Mouse (Mus musculus): ENCODE results near the gene Napsa. TPM values are rescaled to one million over a fixed set of nuclear protein-coding genes. Genes with fewer than 3 reads are reported as not detected.

The Napsa gene
- polyA plus RNA-seq, 1 experiment from 2014 or later = 1.2 TPM

DNA sequence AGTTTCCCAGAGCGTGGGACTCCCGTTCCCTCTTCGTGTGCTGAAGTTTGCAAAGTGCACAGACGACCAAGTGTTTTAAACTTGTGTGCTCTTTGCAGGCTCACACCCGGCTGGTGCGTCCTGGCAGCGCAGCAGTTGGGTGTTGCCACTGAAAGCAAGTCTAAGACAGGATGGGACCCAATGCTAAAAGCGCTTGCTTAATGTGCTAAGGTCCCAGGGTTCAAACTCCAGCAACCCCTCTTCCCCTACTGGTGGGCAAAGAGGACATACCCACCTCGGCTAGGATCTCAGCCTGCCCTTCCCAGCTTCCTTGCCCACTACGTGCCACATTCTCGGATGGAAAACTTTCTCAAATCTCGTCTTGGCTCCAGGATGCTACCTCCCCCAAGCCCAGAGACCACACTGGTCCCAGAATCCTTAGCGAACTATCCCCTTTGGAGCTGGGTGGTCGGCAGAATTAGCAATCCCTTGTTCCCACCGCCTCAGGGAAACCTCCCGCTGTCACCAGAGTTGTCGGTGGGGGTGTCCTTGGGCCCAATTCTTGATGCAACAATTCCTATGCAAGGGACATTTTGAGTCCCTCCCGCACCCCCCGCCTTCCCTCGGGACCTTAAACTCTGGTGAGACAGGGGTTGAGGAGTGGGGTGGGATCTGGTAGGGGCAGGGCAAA lies 31.1 kb downstream of the Napsa start:
- Histone ChIP-seq H3K4me1 (replicated peaks) (peaks cover 35% of the 10 kb centered on the region), H3K4me2 (peak overlapping the region; percentile 53), H3K9ac (no peak overlapping the region), H3K36me3 (no peaks in the 10 kb centered on the region), H3K27ac (replicated peaks) (no peak overlapping the region), H3K9me3 (no peaks in the 10 kb centered on the region), H3K27me3 (peaks cover 62% of the 10 kb centered on the region), H3K4me3 (no peak overlapping the region; the same call in 1 of the 2 replicates)
- 3% methylated on average over 20 of the region's 20 CpGs for WGBS
- ATAC-seq (ENCODE audit: low read depth) = 0 out of 2 replicates have a peak, but pooled peaks have one; percentile 17

DNA sequence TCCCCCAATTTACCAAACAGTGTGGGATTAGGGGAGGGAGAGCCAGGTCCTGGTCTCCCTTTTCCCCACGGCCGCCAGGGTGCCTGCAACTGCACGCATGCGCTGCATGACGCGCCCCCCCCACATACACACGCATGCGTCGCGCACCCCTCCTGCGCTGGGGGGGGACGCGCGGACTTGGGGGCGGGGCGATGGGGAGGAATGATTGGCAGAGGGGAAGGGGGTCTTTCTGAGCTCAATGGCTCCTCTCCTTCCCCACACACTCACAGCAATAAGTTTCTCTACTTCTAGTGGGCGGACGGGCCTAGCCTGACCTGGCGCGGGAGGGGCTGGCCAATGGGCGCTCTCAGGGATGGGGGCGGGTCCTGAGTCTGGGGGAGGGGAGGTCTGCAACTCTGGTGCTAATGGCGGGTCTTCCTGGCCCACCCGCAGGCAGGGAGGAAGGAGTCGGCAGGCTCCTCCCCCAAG lies 32.0 kb downstream of the Napsa start:
- Histone ChIP-seq H3K27me3 (peaks cover 62% of the 10 kb centered on the region), H3K4me1 (replicated peaks) (peaks cover 35% of the 10 kb centered on the region), H3K4me3 (peak overlapping the region; percentile 30), H3K4me2 (peak overlapping the region; percentile 53), H3K36me3 (no peaks in the 10 kb centered on the region), H3K27ac (replicated peaks) (no peak overlapping the region), H3K9me3 (no peaks in the 10 kb centered on the region), H3K9ac (0 out of 2 replicates have a peak overlapping the region, but pooled peaks have one; percentile 13)
- peak; percentile 57 for ATAC-seq (ENCODE audit: low read depth)
- under 1% methylated on average over 23 of the region's 25 CpGs for WGBS

DNA sequence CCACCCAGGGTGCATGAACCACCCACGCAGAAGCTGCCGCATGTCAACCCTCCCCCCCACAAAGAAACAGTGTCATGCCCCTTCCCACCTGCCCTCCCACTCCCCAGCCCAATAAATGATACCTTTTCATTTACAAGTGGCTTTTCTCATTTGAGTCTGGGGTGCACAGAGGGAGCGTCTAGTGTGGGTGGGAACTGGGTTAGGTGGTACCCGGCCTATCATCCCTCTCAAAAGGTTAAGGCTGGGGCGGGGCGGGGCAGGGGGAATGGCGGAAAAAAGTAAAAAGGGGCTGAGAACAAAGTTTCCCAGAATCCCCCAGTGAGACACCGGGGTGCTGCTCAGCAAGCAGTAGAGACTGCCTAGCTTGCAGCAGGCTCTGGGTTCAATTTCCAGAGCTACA lies 32.4 kb downstream of the Napsa start:
- no peak overlapping the region for H3K27ac ChIP-seq (replicated peaks)
- H3K4me3 ChIP-seq = peak overlapping the region; percentile 30
- peaks cover 35% of the 10 kb centered on the region for H3K4me1 ChIP-seq (replicated peaks)
- WGBS = 1% methylated on average over 8 of the region's 8 CpGs
- H3K4me2 ChIP-seq = peak overlapping the region; percentile 53
- ATAC-seq (ENCODE audit: low read depth) = peak; percentile 24; the same call in 1 of the 2 replicates
- H3K9me3 ChIP-seq = no peaks in the 10 kb centered on the region
- no peaks in the 10 kb centered on the region for H3K36me3 ChIP-seq
- H3K9ac ChIP-seq = peak overlapping the region; percentile 34; the same call in 1 of the 2 replicates
- peaks cover 62% of the 10 kb centered on the region for H3K27me3 ChIP-seq

DNA sequence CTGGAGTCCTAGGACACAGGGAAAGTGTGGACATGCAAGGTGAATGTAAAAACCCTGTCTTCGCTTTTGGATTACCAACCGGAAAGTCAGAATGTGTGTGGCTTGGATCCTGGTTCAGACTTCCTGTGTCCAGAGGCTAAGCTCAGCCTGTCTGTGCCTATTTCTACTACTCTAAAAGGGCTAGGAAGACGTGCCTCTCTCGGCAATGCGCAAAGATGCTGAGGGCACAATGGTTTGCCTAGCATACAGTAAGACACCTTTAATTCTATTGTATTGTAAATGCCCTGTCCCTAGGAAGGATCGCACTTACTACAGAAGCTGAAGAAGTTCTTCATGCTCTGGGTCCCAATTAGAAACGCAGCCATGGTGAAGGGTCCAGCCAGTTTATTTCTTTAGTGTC lies 33.3 kb downstream of the Napsa start:
- 38% methylated on average over 7 of the region's 7 CpGs for WGBS
- H3K4me3 ChIP-seq = no peak overlapping the region
- peaks cover 35% of the 10 kb centered on the region for H3K4me1 ChIP-seq (replicated peaks)
- no peak for ATAC-seq (ENCODE audit: low read depth)
- H3K27me3 ChIP-seq = peaks cover 62% of the 10 kb centered on the region
- no peaks in the 10 kb centered on the region for H3K36me3 ChIP-seq
- no peak overlapping the region for H3K9ac ChIP-seq
- H3K4me2 ChIP-seq = no peak overlapping the region
- H3K27ac ChIP-seq (replicated peaks) = no peak overlapping the region
- H3K9me3 ChIP-seq = no peaks in the 10 kb centered on the region

DNA sequence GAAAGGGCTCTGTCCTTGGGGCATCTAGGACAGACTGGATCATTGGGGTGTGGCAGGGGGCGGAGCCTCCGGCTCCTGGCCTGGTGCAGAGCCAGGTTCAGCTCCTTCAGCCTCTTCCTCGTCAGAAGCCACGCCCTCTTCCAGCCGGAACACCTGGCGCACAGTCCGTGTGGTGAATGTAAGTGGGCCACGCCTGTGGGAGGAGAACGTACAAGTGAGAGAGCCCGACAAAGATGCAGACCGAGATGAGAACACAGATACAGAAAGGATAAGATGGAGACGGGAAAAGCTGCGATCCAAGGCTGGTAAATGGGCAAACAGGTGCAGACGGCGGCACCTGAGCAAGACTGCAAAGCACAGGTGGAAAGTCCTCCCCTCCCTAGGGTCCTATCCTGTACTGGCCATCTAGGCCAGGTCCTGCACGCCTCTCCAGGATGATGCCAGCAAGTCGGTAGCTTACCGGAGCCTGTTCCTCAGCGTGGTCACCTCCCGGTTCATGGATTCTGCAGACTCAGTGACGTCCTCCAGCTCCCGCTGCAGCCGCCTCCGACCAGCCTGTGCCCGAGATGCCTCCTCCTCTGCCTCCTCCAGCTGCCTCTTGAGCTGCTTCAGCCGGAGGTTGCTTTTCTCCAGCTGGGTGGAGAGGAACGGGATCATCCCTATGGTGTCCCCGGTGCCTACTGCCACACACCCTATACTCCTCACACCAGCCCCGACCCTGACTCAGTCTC lies 34.2 kb downstream of the Napsa start:
- WGBS = 11% methylated on average over 29 of the region's 29 CpGs
- H3K9me3 ChIP-seq = no peaks in the 10 kb centered on the region
- H3K4me3 ChIP-seq = no peak overlapping the region
- no peak overlapping the region for H3K9ac ChIP-seq
- no peaks in the 10 kb centered on the region for H3K36me3 ChIP-seq
- H3K4me2 ChIP-seq = peak overlapping the region; percentile 13; the same call in 1 of the 2 replicates
- no peak overlapping the region for H3K27ac ChIP-seq (replicated peaks)
- peaks cover 54% of the 10 kb centered on the region for H3K27me3 ChIP-seq
- ATAC-seq (ENCODE audit: low read depth) = no peak
- H3K4me1 ChIP-seq (replicated peaks) = peaks cover 34% of the 10 kb centered on the region

DNA sequence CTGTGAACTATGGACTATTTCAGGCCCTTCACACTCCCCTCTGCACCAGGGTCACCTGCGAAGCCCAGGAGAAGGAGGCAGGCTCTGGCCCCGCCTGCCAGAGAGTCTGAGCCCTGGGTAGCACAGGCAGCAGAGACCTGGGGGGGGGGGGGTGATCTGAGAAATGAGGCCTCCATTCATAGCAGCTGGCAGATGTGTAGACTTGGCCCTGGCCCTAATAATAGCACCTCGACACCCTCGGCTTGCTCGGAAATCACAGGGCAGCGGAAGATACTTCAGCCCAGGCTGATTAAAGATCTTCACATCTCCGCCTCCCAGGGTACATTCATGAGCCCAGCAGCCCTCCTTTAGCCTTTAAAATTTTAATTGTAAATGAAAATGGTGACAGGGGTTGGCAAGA lies 40.0 kb downstream of the Napsa start:
- Histone ChIP-seq H3K9ac (no peak overlapping the region), H3K4me2 (no peak overlapping the region), H3K36me3 (no peaks in the 10 kb centered on the region), H3K27me3 (peaks cover 39% of the 10 kb centered on the region), H3K9me3 (no peaks in the 10 kb centered on the region), H3K4me3 (no peak overlapping the region), H3K27ac (replicated peaks) (no peak overlapping the region), H3K4me1 (replicated peaks) (peaks cover 9% of the 10 kb centered on the region; the same call in 1 of the 2 replicates)
- no peak for ATAC-seq (ENCODE audit: low read depth)
- 75% methylated on average over 7 of the region's 7 CpGs for WGBS

DNA sequence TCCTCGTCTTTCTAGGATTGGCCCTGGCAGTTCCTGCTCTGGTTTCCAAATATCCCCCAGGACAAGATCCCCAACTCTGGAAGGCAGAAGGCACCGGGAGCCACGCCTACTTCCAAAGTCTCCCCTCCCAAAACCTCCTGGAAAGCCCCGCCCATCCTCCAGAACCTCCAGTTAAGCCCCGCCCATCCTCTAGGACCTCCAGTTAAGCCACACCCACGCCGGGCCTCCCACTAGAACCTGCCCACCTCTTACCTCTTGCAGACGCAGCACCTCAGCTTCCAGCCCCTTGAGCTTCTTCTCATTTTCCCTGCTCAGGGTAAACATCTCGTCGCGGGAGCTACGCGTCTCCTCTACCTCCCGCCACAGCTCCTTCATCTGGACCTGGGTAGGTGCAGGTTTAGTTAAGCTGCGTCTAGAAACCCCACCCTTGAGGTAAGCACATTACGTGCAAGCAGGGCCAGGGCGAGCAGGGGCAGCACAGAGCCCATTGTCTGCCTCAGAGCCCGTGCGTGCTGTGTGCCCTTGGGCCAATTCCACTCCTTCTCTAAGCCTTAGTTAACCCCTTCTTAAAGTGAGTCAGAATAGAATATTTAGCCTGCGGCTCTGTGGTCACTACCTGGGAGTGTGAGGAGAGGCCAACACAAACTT lies 42.0 kb downstream of the Napsa start:
- peak; percentile 40; the same call in 1 of the 2 replicates for ATAC-seq (ENCODE audit: low read depth)
- H3K9me3 ChIP-seq = no peaks in the 10 kb centered on the region
- peaks cover 32% of the 10 kb centered on the region for H3K27me3 ChIP-seq
- no peaks in the 10 kb centered on the region for H3K36me3 ChIP-seq
- H3K4me2 ChIP-seq = peak overlapping the region; percentile 27
- H3K9ac ChIP-seq = 0 out of 2 replicates have a peak overlapping the region, but pooled peaks have one; percentile 32
- WGBS = 7% methylated on average over 20 of the region's 20 CpGs
- 0 out of 2 replicates have a peak overlapping the region, but pooled peaks have one; percentile 5 for H3K4me3 ChIP-seq
- H3K4me1 ChIP-seq (replicated peaks) = peaks cover 9% of the 10 kb centered on the region; the same call in 1 of the 2 replicates
- H3K27ac ChIP-seq (replicated peaks) = no peak overlapping the region

DNA sequence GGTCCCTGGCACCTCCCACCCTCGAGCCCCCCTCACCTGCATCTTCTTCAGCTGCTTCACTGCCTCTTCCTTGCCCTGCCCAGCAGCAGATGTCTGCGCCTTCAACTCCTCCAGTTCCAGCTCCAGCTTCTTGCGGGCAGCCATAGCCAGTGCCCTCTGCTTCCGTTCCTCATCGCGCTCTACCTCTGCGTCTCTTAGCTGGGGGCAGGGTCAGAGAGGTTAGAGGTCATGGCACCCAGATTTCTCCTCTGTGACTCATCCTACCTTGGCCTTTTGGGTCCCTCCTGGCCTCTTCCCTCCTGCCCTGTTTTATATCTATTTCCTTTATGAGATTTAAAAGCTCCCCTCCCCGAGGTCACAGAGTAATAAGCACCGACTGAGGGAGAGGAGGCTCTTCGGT lies 43.1 kb downstream of the Napsa start:
- Histone ChIP-seq H3K4me2 (peak overlapping the region; percentile 11; the same call in 1 of the 2 replicates), H3K36me3 (no peaks in the 10 kb centered on the region), H3K27ac (replicated peaks) (no peak overlapping the region), H3K9me3 (0 out of 2 replicates have a peak, but pooled peaks cover 9% of the 10 kb centered on the region), H3K4me3 (no peak overlapping the region), H3K27me3 (peaks cover 32% of the 10 kb centered on the region), H3K9ac (no peak overlapping the region), H3K4me1 (replicated peaks) (peaks cover 9% of the 10 kb centered on the region; the same call in 1 of the 2 replicates)
- no peak for ATAC-seq (ENCODE audit: low read depth)
- WGBS = 8% methylated on average over 10 of the region's 10 CpGs

DNA sequence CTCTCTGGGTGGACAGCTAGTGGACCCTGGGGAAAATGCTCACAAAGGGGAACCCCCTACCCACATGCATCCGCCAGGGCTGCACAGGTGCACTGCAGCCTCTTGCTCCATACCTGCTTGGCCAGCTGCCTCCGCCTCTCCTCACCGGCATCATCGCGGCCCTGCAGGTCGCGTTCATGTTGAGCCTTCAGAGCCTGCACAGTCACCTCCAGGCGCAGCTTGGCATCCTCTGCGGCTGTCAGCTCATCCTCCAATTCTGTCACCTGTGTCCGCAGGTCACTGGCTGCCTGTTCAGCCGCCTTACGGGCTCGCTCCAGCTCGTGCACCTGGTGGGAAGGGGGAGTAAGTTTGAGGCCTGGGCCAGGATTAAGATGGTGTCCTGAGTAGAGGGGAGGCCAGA lies 43.8 kb downstream of the Napsa start:
- no peak for ATAC-seq (ENCODE audit: low read depth)
- 83% methylated on average over 14 of the region's 14 CpGs for WGBS
- Histone ChIP-seq H3K27ac (replicated peaks) (no peak overlapping the region), H3K27me3 (peaks cover 32% of the 10 kb centered on the region), H3K9ac (no peak overlapping the region), H3K4me2 (no peak overlapping the region), H3K9me3 (0 out of 2 replicates have a peak, but pooled peaks cover 9% of the 10 kb centered on the region), H3K36me3 (no peaks in the 10 kb centered on the region), H3K4me3 (no peak overlapping the region), H3K4me1 (replicated peaks) (peaks cover 9% of the 10 kb centered on the region; the same call in 1 of the 2 replicates)

DNA sequence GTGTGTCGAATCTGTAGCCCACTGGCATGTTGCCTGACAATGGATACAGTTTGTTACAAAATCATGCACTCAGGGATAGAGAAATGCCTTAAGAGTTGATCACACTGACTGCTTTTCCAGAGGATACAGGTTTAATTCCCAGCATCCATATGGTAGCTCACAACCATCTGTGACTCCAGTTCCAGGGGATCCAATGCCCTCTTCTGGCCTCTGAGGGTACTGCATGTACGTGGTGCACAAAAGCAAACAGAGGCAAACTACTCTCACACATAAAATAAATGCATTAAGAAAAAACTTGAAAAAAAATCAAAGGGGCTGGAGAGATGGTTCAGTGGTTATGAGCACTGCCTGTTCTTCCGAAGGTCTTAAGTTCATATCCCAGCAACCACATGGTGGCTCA lies 44.9 kb downstream of the Napsa start:
- H3K4me2 ChIP-seq = no peak overlapping the region
- H3K9me3 ChIP-seq = 0 out of 2 replicates have a peak, but pooled peaks cover 10% of the 10 kb centered on the region
- no peak overlapping the region for H3K4me3 ChIP-seq
- 77% methylated on average over 3 of the region's 3 CpGs for WGBS
- no peak overlapping the region for H3K9ac ChIP-seq
- no peaks in the 10 kb centered on the region for H3K36me3 ChIP-seq
- H3K27ac ChIP-seq (replicated peaks) = no peak overlapping the region
- ATAC-seq (ENCODE audit: low read depth) = no peak
- peaks cover 32% of the 10 kb centered on the region for H3K27me3 ChIP-seq
- H3K4me1 ChIP-seq (replicated peaks) = peaks cover 9% of the 10 kb centered on the region; the same call in 1 of the 2 replicates

DNA sequence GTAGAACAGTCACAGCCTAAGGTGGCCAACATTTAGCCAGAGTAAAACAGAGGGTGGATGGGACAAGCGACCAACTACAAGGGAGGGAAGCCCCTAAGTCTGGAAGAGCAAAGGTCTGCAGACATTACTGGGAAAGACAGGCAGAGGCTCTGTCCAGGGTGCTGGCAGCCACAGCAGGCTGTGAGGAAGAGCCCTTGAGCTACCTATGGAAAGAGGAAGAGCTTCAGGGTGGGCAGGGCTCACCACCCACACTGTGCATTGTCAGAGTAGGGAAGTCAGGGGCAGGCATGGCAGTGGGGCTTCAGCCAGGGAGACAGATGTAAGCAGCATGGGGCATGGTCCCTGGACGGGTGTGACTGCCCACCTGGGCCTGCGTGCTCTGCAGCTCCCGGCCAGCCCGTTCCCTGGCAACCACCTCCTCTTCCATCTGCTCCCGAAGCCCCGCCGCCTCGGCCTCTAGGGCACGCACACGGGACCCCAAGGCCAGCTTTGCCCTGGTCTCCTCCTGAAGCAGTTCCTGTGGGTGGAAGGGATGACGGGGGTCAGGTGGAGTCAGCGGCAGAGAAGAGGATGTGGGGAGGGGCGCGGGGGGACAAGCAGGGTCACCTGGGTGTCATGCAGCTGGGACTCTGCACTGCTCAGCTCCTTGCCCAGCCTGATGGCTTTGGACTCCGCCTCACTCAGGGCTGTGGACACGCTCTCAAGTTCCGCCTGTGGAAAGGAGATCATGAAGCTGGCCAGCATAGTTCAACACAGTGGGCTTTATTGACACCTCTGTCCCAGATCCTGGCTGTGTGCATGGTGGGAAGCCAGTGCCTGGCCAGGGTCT lies 51.7 kb downstream of the Napsa start:
- ATAC-seq (ENCODE audit: low read depth) = no peak
- H3K9me3 ChIP-seq = 0 out of 2 replicates have a peak, but pooled peaks cover 13% of the 10 kb centered on the region
- H3K27ac ChIP-seq (replicated peaks) = no peak overlapping the region
- H3K4me2 ChIP-seq = no peak overlapping the region
- no peaks in the 10 kb centered on the region for H3K36me3 ChIP-seq
- peaks cover 6% of the 10 kb centered on the region; the same call in 1 of the 2 replicates for H3K4me1 ChIP-seq (replicated peaks)
- H3K4me3 ChIP-seq = no peak overlapping the region
- 46% methylated on average over 18 of the region's 18 CpGs for WGBS
- H3K27me3 ChIP-seq = 0 out of 2 replicates have a peak, but pooled peaks cover 4% of the 10 kb centered on the region
- H3K9ac ChIP-seq = no peak overlapping the region
